Mouse (Mus musculus): ENCODE results near the gene Phpt1. TPM values are rescaled to one million over a fixed set of nuclear protein-coding genes. Genes with fewer than 3 reads are reported as not detected.

Gene Phpt1
- polyA plus RNA-seq, 1 experiment from 2014 or later, result 155 TPM

Other genes starting within 250 kb of the Phpt1 start
- gene Man1b1, start 242.9 kb downstream of the Phpt1 start, polyA plus RNA-seq (2016; fragmentation: Nextera tagmentation; extraction: Ambion mirVana), result 50.4 and 51.9 TPM in 2 replicates
- gene Dpp7, start 218.9 kb downstream of the Phpt1 start, polyA plus RNA-seq (2016; fragmentation: Nextera tagmentation; extraction: Ambion mirVana), result 17.0 and 18.0 TPM in 2 replicates
- gene Uap1l1, start 209.5 kb downstream of the Phpt1 start, polyA plus RNA-seq (2016; fragmentation: Nextera tagmentation; extraction: Ambion mirVana), result 8.5 and 11.4 TPM in 2 replicates
- 73.6 and 74.6 TPM in 2 replicates for gene Sapcd2, start 202.9 kb downstream of the Phpt1 start, polyA plus RNA-seq (2016; fragmentation: Nextera tagmentation; extraction: Ambion mirVana)
- 0.14 TPM in 1 of 2 replicates, not detected in the other for gene Entpd2, start 179.3 kb downstream of the Phpt1 start, polyA plus RNA-seq (2016; fragmentation: Nextera tagmentation; extraction: Ambion mirVana)
- 38.3 and 40.3 TPM in 2 replicates for gene Npdc1, start 175.9 kb downstream of the Phpt1 start, polyA plus RNA-seq (2016; fragmentation: Nextera tagmentation; extraction: Ambion mirVana)
- not detected in 2 replicates for gene Fut7, start 152.0 kb downstream of the Phpt1 start, polyA plus RNA-seq (2016; fragmentation: Nextera tagmentation; extraction: Ambion mirVana)
- 4.3 and 5.6 TPM in 2 replicates for gene Abca2, start 146.5 kb downstream of the Phpt1 start, polyA plus RNA-seq (2016; fragmentation: Nextera tagmentation; extraction: Ambion mirVana)
- gene Clic3, start 118.4 kb downstream of the Phpt1 start, polyA plus RNA-seq (2016; fragmentation: Nextera tagmentation; extraction: Ambion mirVana), result 0.60 and 1.4 TPM in 2 replicates
- gene Paxx, start 114.1 kb downstream of the Phpt1 start, polyA plus RNA-seq (2016; fragmentation: Nextera tagmentation; extraction: Ambion mirVana), result 15.8 and 16.0 TPM in 2 replicates
- gene Ptgds, start 105.2 kb downstream of the Phpt1 start, polyA plus RNA-seq (2016; fragmentation: Nextera tagmentation; extraction: Ambion mirVana), result 0.18 TPM in 1 of 2 replicates, not detected in the other
- gene Lcn12, start 81.3 kb downstream of the Phpt1 start, polyA plus RNA-seq (2016; fragmentation: Nextera tagmentation; extraction: Ambion mirVana), result not detected in 2 replicates
- gene Fbxw5, start 74.5 kb downstream of the Phpt1 start, polyA plus RNA-seq (2016; fragmentation: Nextera tagmentation; extraction: Ambion mirVana), result 87.9 and 92.2 TPM in 2 replicates
- 6.1 and 6.7 TPM in 2 replicates for gene C8g, start 73.5 kb downstream of the Phpt1 start, polyA plus RNA-seq (2016; fragmentation: Nextera tagmentation; extraction: Ambion mirVana)
- 39.9 and 40.1 TPM in 2 replicates for gene Traf2, start 28.3 kb downstream of the Phpt1 start, polyA plus RNA-seq (2016; fragmentation: Nextera tagmentation; extraction: Ambion mirVana)
- gene Edf1, start 17.4 kb downstream of the Phpt1 start, polyA plus RNA-seq (2016; fragmentation: Nextera tagmentation; extraction: Ambion mirVana), result 310 and 316 TPM in 2 replicates
- 1.9 and 7.7 TPM in 2 replicates for gene Mamdc4, start 379 bp downstream of the Phpt1 start, polyA plus RNA-seq (2016; fragmentation: Nextera tagmentation; extraction: Ambion mirVana)
- 0.05 and 0.16 TPM in 2 replicates for gene Ajm1, start 6.5 kb upstream of the Phpt1 start, polyA plus RNA-seq (2016; fragmentation: Nextera tagmentation; extraction: Ambion mirVana)
- gene Rabl6, start 33.3 kb upstream of the Phpt1 start, polyA plus RNA-seq (2016; fragmentation: Nextera tagmentation; extraction: Ambion mirVana), result 77.1 and 78.2 TPM in 2 replicates
- 0.10 and 0.11 TPM in 2 replicates for gene Ccdc183, start 42.5 kb upstream of the Phpt1 start, polyA plus RNA-seq (2016; fragmentation: Nextera tagmentation; extraction: Ambion mirVana)
- gene Tmem141, start 46.8 kb upstream of the Phpt1 start, polyA plus RNA-seq (2016; fragmentation: Nextera tagmentation; extraction: Ambion mirVana), result 16.6 and 17.2 TPM in 2 replicates
- 0.49 and 0.57 TPM in 2 replicates for gene Fcna, start 52.8 kb upstream of the Phpt1 start, polyA plus RNA-seq (2016; fragmentation: Nextera tagmentation; extraction: Ambion mirVana)
- 0.24 TPM in 1 of 2 replicates, not detected in the other for gene Lcn8, start 77.9 kb upstream of the Phpt1 start, polyA plus RNA-seq (2016; fragmentation: Nextera tagmentation; extraction: Ambion mirVana)
- not detected in 2 replicates for gene Lcn5, start 82.7 kb upstream of the Phpt1 start, polyA plus RNA-seq (2016; fragmentation: Nextera tagmentation; extraction: Ambion mirVana)
- not detected in 2 replicates for gene Lcn6, start 101.6 kb upstream of the Phpt1 start, polyA plus RNA-seq (2016; fragmentation: Nextera tagmentation; extraction: Ambion mirVana)
- gene Lcn10, start 107.5 kb upstream of the Phpt1 start, polyA plus RNA-seq (2016; fragmentation: Nextera tagmentation; extraction: Ambion mirVana), result not detected in 2 replicates
- gene Obp2a, start 124.8 kb upstream of the Phpt1 start, polyA plus RNA-seq (2016; fragmentation: Nextera tagmentation; extraction: Ambion mirVana), result not detected in 2 replicates
- gene Bmyc, start 131.5 kb upstream of the Phpt1 start, polyA plus RNA-seq (2016; fragmentation: Nextera tagmentation; extraction: Ambion mirVana), result 80.3 and 82.0 TPM in 2 replicates
- not detected in 2 replicates for gene Obp2b, start 161.8 kb upstream of the Phpt1 start, polyA plus RNA-seq (2016; fragmentation: Nextera tagmentation; extraction: Ambion mirVana)
- not detected in 2 replicates for gene Lcn3, start 190.3 kb upstream of the Phpt1 start, polyA plus RNA-seq (2016; fragmentation: Nextera tagmentation; extraction: Ambion mirVana)
- gene Lcn11, start 201.8 kb upstream of the Phpt1 start, polyA plus RNA-seq (2016; fragmentation: Nextera tagmentation; extraction: Ambion mirVana), result not detected in 2 replicates
- gene Gm13539, start 207.0 kb upstream of the Phpt1 start, polyA plus RNA-seq (2016; fragmentation: Nextera tagmentation; extraction: Ambion mirVana), result not detected in 2 replicates
- not detected in 2 replicates for gene Glt6d1, start 240.6 kb upstream of the Phpt1 start, polyA plus RNA-seq (2016; fragmentation: Nextera tagmentation; extraction: Ambion mirVana)
- not detected in 2 replicates for gene Lcn9, start 247.9 kb upstream of the Phpt1 start, polyA plus RNA-seq (2016; fragmentation: Nextera tagmentation; extraction: Ambion mirVana)